Mouse (Mus musculus) heart, adult 2 months (tissue): ENCODE data around the gene Cabs1.

Experiments used
- CTCF ChIP-seq: fragments of 200-600 bp; IDR thresholded peaks from 2 replicates; pipeline ENCODE4 v1.8.1; 2022; ENCODE audit warnings: antibody characterized with exemption, mild to moderate bottlenecking, moderate library complexity
- EP300 ChIP-seq: fragments of 200-500 bp; IDR thresholded peaks from 2 replicates; pipeline ENCODE4 v1.6.1; 2011; ENCODE audit warnings: low read depth, low read length, control low read depth; ENCODE audit not compliant: insufficient read depth
- POLR2A ChIP-seq: fragments of 200-500 bp; IDR thresholded peaks from 2 replicates; pipeline ENCODE4 v1.6.1; 2011; ENCODE audit warnings: mild to moderate bottlenecking, low read depth, low read length, control low read depth; ENCODE audit not compliant: insufficient read depth

GRCm38 (mm10) chr5:87931603-87932002 is 47.6 kb upstream of the Cabs1 start:
- no peak for TF ChIP-seq POLR2A
- TF ChIP-seq CTCF = no peak
- TF ChIP-seq EP300 = no peak
